Mouse (Mus musculus): Measurements from ENCODE around the gene Prok2.

- no peak for TF ChIP-seq CTCF (IDR thresholded peaks at IDR 0.05; ENCODE audit: low read depth, low read length)
- TF ChIP-seq POLR2A (IDR thresholded peaks at IDR 0.05; ENCODE audit: extremely low read depth, insufficient read depth, low read length): no peak
Measured at GRCm38 (mm10) chr6:99721032-99721431, 5.2 kb downstream of the Prok2 start.

Data from liver, adult 2 months (tissue).